In genomic region chr16:18211417-18212171, GRCm38 (mm10) we compare ENCODE assay signal across 8 mouse cellular contexts. TPM values are rescaled to one million over a fixed set of nuclear protein-coding genes. Genes with fewer than 3 reads are reported as not detected.
DNase-seq lines count a peak whose midpoint lies in the region; ATAC-seq and TF ChIP-seq lines count a peak whose summit lies in the region.

No protein-coding gene starts in this region.

- H3K4me2 ChIP-seq in forebrain, embryonic 16.5 days (ENCODE audit: low read length): no peak overlapping the region
- no peak overlapping the region for H3K4me2 ChIP-seq in hindbrain, postnatal 0 days (ENCODE audit: low read depth, low read length)

- peaks cover 25% of the 10 kb centered on the region for H3K4me1 ChIP-seq in forebrain, embryonic 16.5 days (replicated peaks; ENCODE audit: control insufficient read depth, insufficient read depth, low read length)
- peaks cover 18% of the 10 kb centered on the region for H3K4me1 ChIP-seq in hindbrain, postnatal 0 days (ENCODE audit: insufficient read depth, low read length)

- peak; percentile 14; the same call in 1 of the 2 replicates for ATAC-seq in forebrain, embryonic 16.5 days
- ATAC-seq in hindbrain, postnatal 0 days: peak; percentile 27; the same call in 1 of the 2 replicates
- ATAC-seq in megakaryocyte, adult 5-6 weeks (ENCODE audit: poor library complexity, severe bottlenecking): peak; percentile 79

- H3K4me3 ChIP-seq in forebrain, embryonic 16.5 days (replicated peaks; ENCODE audit: low read length): no peak overlapping the region
- no peak overlapping the region for H3K4me3 ChIP-seq in hindbrain, postnatal 0 days (ENCODE audit: low read length)

- H3K27ac ChIP-seq in forebrain, embryonic 16.5 days (ENCODE audit: low read length): no peak overlapping the region
- no peak overlapping the region for H3K27ac ChIP-seq in hindbrain, postnatal 0 days

- H3K9ac ChIP-seq in forebrain, embryonic 16.5 days (replicated peaks; ENCODE audit: low read depth, low read length): 0 out of 2 replicates have a peak overlapping the region, but pooled peaks have one; percentile 20
- no peak overlapping the region for H3K9ac ChIP-seq in hindbrain, postnatal 0 days (replicated peaks; ENCODE audit: low read length)

- no peaks in the 10 kb centered on the region for H3K9me3 ChIP-seq in forebrain, embryonic 16.5 days (ENCODE audit: control insufficient read depth, low read length)
- H3K9me3 ChIP-seq in hindbrain, postnatal 0 days (ENCODE audit: low read length): no peaks in the 10 kb centered on the region

- no peaks in the 10 kb centered on the region for H3K27me3 ChIP-seq in forebrain, embryonic 16.5 days (replicated peaks; ENCODE audit: control insufficient read depth, insufficient read depth, low read length)
- no peaks in the 10 kb centered on the region for H3K27me3 ChIP-seq in hindbrain, postnatal 0 days (ENCODE audit: insufficient read depth, low read length)

- no peaks in the 10 kb centered on the region for H3K36me3 ChIP-seq in forebrain, embryonic 16.5 days (ENCODE audit: control insufficient read depth, insufficient read depth)
- no peaks in the 10 kb centered on the region for H3K36me3 ChIP-seq in hindbrain, postnatal 0 days (ENCODE audit: insufficient read depth, low read length)

- peak; percentile 86 for DNase-seq in Muller cell, postnatal 12 days (ENCODE audit: inconsistent ontology term)
- peak; percentile 91 for DNase-seq in cerebellum, adult 11 months
- DNase-seq in hindbrain, postnatal 0 days (ENCODE audit: low spot score): peak; percentile 96
- peak; percentile 86 for DNase-seq in left cerebral cortex, adult 11 months (ENCODE audit: low spot score)
- DNase-seq in right cerebral cortex, postnatal 10 days (ENCODE audit: low spot score in 2 of 2): peak; percentile 94 to 96
- peak; percentile 55 for DNase-seq in urinary bladder, postnatal 10 days (ENCODE audit: low spot score)

- peak; percentile 100 for TF ChIP-seq CTCF in hindbrain, postnatal 0 days (IDR thresholded peaks at IDR 0.05; ENCODE audit: low read depth)

- WGBS in forebrain, embryonic 16.5 days: 50% methylated on average over 10 of the region's 10 CpGs
- 38% methylated on average over 10 of the region's 10 CpGs for WGBS in hindbrain, postnatal 0 days

RNA-seq across cellular contexts. Expression of gene Ccdc188, which starts 6.1 kb away (rescaled TPM):
- 0.19 TPM in 1 of 2 replicates, not detected in the other for polyA plus RNA-seq in forebrain, embryonic 16.5 days (2015; fragmentation: Nextera tagmentation; extraction: Ambion mirVana)
- not detected in 2 replicates for total RNA-seq in hindbrain, postnatal 0 days (2014; rRNA removed)
- polyA plus RNA-seq in hindbrain, postnatal 0 days (2015; fragmentation: Nextera tagmentation; extraction: Ambion mirVana): not detected in 2 replicates
- total RNA-seq in megakaryocyte, adult 5-6 weeks (2015): not detected in 2 replicates
- not detected in 2 replicates for total RNA-seq in megakaryocyte, adult 5-6 weeks (2017)

RNA-seq across cellular contexts. Expression of gene Zdhhc8, which starts 23.3 kb away (rescaled TPM):
- 15.1 and 17.4 TPM in 2 replicates for polyA plus RNA-seq in forebrain, embryonic 16.5 days (2015; fragmentation: Nextera tagmentation; extraction: Ambion mirVana)
- total RNA-seq in hindbrain, postnatal 0 days (2014; rRNA removed): 32.0 and 34.0 TPM in 2 replicates
- 13.3 and 14.5 TPM in 2 replicates for polyA plus RNA-seq in hindbrain, postnatal 0 days (2015; fragmentation: Nextera tagmentation; extraction: Ambion mirVana)
- total RNA-seq in megakaryocyte, adult 5-6 weeks (2015): 5.1 and 5.8 TPM in 2 replicates
- total RNA-seq in megakaryocyte, adult 5-6 weeks (2017): 2.2 and 4.0 TPM in 2 replicates

RNA-seq across cellular contexts. Expression of gene Trmt2a, which starts 36.9 kb away (rescaled TPM):
- polyA plus RNA-seq in forebrain, embryonic 16.5 days (2015; fragmentation: Nextera tagmentation; extraction: Ambion mirVana): 118 and 139 TPM in 2 replicates
- 61.4 and 65.1 TPM in 2 replicates for total RNA-seq in hindbrain, postnatal 0 days (2014; rRNA removed)
- 60.9 and 67.8 TPM in 2 replicates for polyA plus RNA-seq in hindbrain, postnatal 0 days (2015; fragmentation: Nextera tagmentation; extraction: Ambion mirVana)
- total RNA-seq in megakaryocyte, adult 5-6 weeks (2015): 62.8 and 73.1 TPM in 2 replicates
- 48.8 and 69.0 TPM in 2 replicates for total RNA-seq in megakaryocyte, adult 5-6 weeks (2017)

RNA-seq across cellular contexts. Expression of gene Ranbp1, which starts 36.9 kb away (rescaled TPM):
- 370 and 388 TPM in 2 replicates for polyA plus RNA-seq in forebrain, embryonic 16.5 days (2015; fragmentation: Nextera tagmentation; extraction: Ambion mirVana)
- 110 and 127 TPM in 2 replicates for total RNA-seq in hindbrain, postnatal 0 days (2014; rRNA removed)
- polyA plus RNA-seq in hindbrain, postnatal 0 days (2015; fragmentation: Nextera tagmentation; extraction: Ambion mirVana): 426 and 453 TPM in 2 replicates
- 222 and 262 TPM in 2 replicates for total RNA-seq in megakaryocyte, adult 5-6 weeks (2015)
- 251 and 278 TPM in 2 replicates for total RNA-seq in megakaryocyte, adult 5-6 weeks (2017)

RNA-seq across cellular contexts. Expression of gene Gm49776, which starts 46.5 kb away (rescaled TPM):
- polyA plus RNA-seq in forebrain, embryonic 16.5 days (2015; fragmentation: Nextera tagmentation; extraction: Ambion mirVana): 2.0 TPM in 1 of 2 replicates, not detected in the other
- total RNA-seq in hindbrain, postnatal 0 days (2014; rRNA removed): not detected in 2 replicates
- polyA plus RNA-seq in hindbrain, postnatal 0 days (2015; fragmentation: Nextera tagmentation; extraction: Ambion mirVana): 1.1 and 3.1 TPM in 2 replicates
- total RNA-seq in megakaryocyte, adult 5-6 weeks (2015): not detected in 2 replicates
- total RNA-seq in megakaryocyte, adult 5-6 weeks (2017): not detected in 2 replicates

Comparison
In these comparisons a context has a peak if more than half of its experiments do, and no peak if none do; other contexts are left out.
1. ATAC-seq: peak in every context shown above with its lines; median percentile 79 in megakaryocyte, adult 5-6 weeks; 27 in hindbrain, postnatal 0 days; 14 in forebrain, embryonic 16.5 days.